Mouse (Mus musculus): ENCODE measurements around the gene Hivep1. TPM values are rescaled to one million over a fixed set of nuclear protein-coding genes. Genes with fewer than 3 reads are reported as not detected.

Gene Hivep1
- polyA plus RNA-seq, 1 experiment from 2014 or later = 7.7 TPM

DNA sequence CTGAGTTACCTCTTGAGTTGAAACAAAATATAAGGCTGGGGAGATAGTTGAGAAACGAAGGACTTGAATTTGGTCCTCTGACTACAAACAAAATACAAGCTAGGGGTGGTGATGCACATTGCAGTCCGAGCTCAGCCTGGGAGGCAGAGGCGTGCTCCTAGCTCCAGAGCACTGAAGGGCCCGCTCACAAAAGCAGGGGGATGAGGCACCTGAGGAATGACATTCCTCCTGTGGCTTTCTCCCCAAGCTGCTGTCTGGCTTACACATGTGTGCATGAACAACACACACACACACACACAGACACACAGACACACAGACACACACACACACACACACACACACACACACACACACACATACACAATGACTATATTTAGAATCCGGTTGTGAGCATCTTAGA lies 60.9 kb downstream of the Hivep1 start:
- Histone ChIP-seq H3K36me3 (ENCODE audit: insufficient read depth, low read length) (no peaks in the 10 kb centered on the region), H3K27me3 (replicated peaks; ENCODE audit: insufficient read depth, low read length) (no peaks in the 10 kb centered on the region), H3K4me2 (replicated peaks; ENCODE audit: low read depth, low read length) (no peak overlapping the region), H3K27ac (ENCODE audit: low read length) (no peak overlapping the region), H3K4me1 (ENCODE audit: insufficient read depth, low read depth, low read length) (peaks cover 7% of the 10 kb centered on the region; the same call in 1 of the 2 replicates), H3K9ac (replicated peaks; ENCODE audit: low read depth) (no peak overlapping the region), H3K4me3 (ENCODE audit: low read depth, low read length) (no peak overlapping the region), H3K9me3 (ENCODE audit: low read length) (no peaks in the 10 kb centered on the region)
- DNase-seq (ENCODE audit: low spot score) (no peak), ATAC-seq (no peak)
- WGBS = 77% methylated on average over 5 of the region's 5 CpGs
- TF ChIP-seq EP300 (IDR thresholded peaks at IDR 0.05) (no peak), CTCF (IDR thresholded peaks at IDR 0.05) (no peak)

DNA sequence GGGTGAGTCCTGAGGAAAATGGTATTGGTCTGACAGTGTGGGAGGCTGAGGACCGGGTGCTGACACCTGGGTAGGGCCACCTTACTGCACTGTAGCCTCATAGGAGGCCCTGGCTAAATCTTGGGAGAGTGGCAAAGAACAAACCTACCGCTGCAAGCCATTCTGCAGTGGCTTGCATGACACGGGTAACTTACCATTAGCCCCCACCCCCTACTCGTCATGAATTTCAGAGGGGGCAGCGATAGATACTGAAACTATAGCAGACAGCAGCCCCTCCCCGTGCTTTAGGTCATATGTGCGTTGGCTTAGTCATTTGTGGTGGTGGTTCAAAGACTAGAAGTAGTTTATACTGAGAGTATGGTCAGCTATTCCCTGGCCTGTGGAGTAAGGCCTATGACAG lies 61.8 kb downstream of the Hivep1 start:
- no peak for TF ChIP-seq EP300 (IDR thresholded peaks at IDR 0.05)
- no peak for TF ChIP-seq CTCF (IDR thresholded peaks at IDR 0.05)
- Histone ChIP-seq H3K4me1 (ENCODE audit: insufficient read depth, low read depth, low read length) (peaks cover 7% of the 10 kb centered on the region; the same call in 1 of the 2 replicates), H3K9ac (replicated peaks; ENCODE audit: low read depth) (no peak overlapping the region), H3K9me3 (ENCODE audit: low read length) (no peaks in the 10 kb centered on the region), H3K36me3 (ENCODE audit: insufficient read depth, low read length) (no peaks in the 10 kb centered on the region), H3K27me3 (replicated peaks; ENCODE audit: insufficient read depth, low read length) (no peaks in the 10 kb centered on the region), H3K4me3 (ENCODE audit: low read depth, low read length) (no peak overlapping the region), H3K27ac (ENCODE audit: low read length) (no peak overlapping the region), H3K4me2 (replicated peaks; ENCODE audit: low read depth, low read length) (no peak overlapping the region)
- ATAC-seq (no peak), DNase-seq (ENCODE audit: low spot score) (no peak)
- WGBS = 90% methylated on average over 7 of the region's 7 CpGs

- Histone ChIP-seq H3K9ac (replicated peaks; ENCODE audit: low read depth) (no peak overlapping the region), H3K27ac (ENCODE audit: low read length) (no peak overlapping the region), H3K4me3 (ENCODE audit: low read depth, low read length) (no peak overlapping the region), H3K27me3 (replicated peaks; ENCODE audit: insufficient read depth, low read length) (no peaks in the 10 kb centered on the region), H3K9me3 (ENCODE audit: low read length) (no peaks in the 10 kb centered on the region), H3K36me3 (ENCODE audit: insufficient read depth, low read length) (no peaks in the 10 kb centered on the region), H3K4me1 (ENCODE audit: insufficient read depth, low read depth, low read length) (peaks cover 4% of the 10 kb centered on the region; the same call in 1 of the 2 replicates), H3K4me2 (replicated peaks; ENCODE audit: low read depth, low read length) (no peak overlapping the region)
- WGBS = 78% methylated on average over 6 of the region's 6 CpGs
- TF ChIP-seq CTCF (IDR thresholded peaks at IDR 0.05) (no peak), EP300 (IDR thresholded peaks at IDR 0.05) (no peak)
- DNase-seq (ENCODE audit: low spot score) (no peak), ATAC-seq (no peak)
These were observed 64.5 kb downstream of the Hivep1 start for GRCm38 (mm10) chr13:42116301-42116700.

GRCm38 (mm10) chr13:42119062-42119461 lies 67.2 kb downstream of the Hivep1 start:
- H3K27me3 ChIP-seq (replicated peaks; ENCODE audit: insufficient read depth, low read length) = no peaks in the 10 kb centered on the region
- H3K4me1 ChIP-seq (ENCODE audit: insufficient read depth, low read depth, low read length) = peaks cover 4% of the 10 kb centered on the region; the same call in 1 of the 2 replicates
- no peak for TF ChIP-seq CTCF (IDR thresholded peaks at IDR 0.05)
- TF ChIP-seq EP300 (IDR thresholded peaks at IDR 0.05) = no peak
- H3K4me3 ChIP-seq (ENCODE audit: low read depth, low read length) = no peak overlapping the region
- WGBS = 87% methylated on average over 2 of the region's 2 CpGs
- no peak for DNase-seq (ENCODE audit: low spot score)
- H3K4me2 ChIP-seq (replicated peaks; ENCODE audit: low read depth, low read length) = no peak overlapping the region
- no peak for ATAC-seq
- H3K36me3 ChIP-seq (ENCODE audit: insufficient read depth, low read length) = no peaks in the 10 kb centered on the region
- H3K9me3 ChIP-seq (ENCODE audit: low read length) = no peaks in the 10 kb centered on the region
- no peak overlapping the region for H3K27ac ChIP-seq (ENCODE audit: low read length)
- no peak overlapping the region for H3K9ac ChIP-seq (replicated peaks; ENCODE audit: low read depth)

GRCm38 (mm10) chr13:42121106-42121776 lies 69.4 kb downstream of the Hivep1 start:
- 76% methylated on average over 5 of the region's 5 CpGs for WGBS
- no peak overlapping the region for H3K4me2 ChIP-seq (replicated peaks; ENCODE audit: low read depth, low read length)
- DNase-seq (ENCODE audit: low spot score) (no peak), ATAC-seq (no peak)
- no peak for TF ChIP-seq EP300 (IDR thresholded peaks at IDR 0.05)
- no peak for TF ChIP-seq CTCF (IDR thresholded peaks at IDR 0.05)
- H3K9ac ChIP-seq (replicated peaks; ENCODE audit: low read depth) = no peak overlapping the region
- H3K4me3 ChIP-seq (ENCODE audit: low read depth, low read length) = no peak overlapping the region
- no peaks in the 10 kb centered on the region for H3K9me3 ChIP-seq (ENCODE audit: low read length)
- H3K27me3 ChIP-seq (replicated peaks; ENCODE audit: insufficient read depth, low read length) = no peaks in the 10 kb centered on the region
- H3K36me3 ChIP-seq (ENCODE audit: insufficient read depth, low read length) = no peaks in the 10 kb centered on the region
- peaks cover 4% of the 10 kb centered on the region; the same call in 1 of the 2 replicates for H3K4me1 ChIP-seq (ENCODE audit: insufficient read depth, low read depth, low read length)
- no peak overlapping the region for H3K27ac ChIP-seq (ENCODE audit: low read length)

GRCm38 (mm10) chr13:42121777-42122682 lies 70.2 kb downstream of the Hivep1 start:
- Histone ChIP-seq H3K27ac (ENCODE audit: low read length) (no peak overlapping the region), H3K9me3 (ENCODE audit: low read length) (no peaks in the 10 kb centered on the region), H3K4me3 (ENCODE audit: low read depth, low read length) (no peak overlapping the region), H3K36me3 (ENCODE audit: insufficient read depth, low read length) (no peaks in the 10 kb centered on the region), H3K9ac (replicated peaks; ENCODE audit: low read depth) (no peak overlapping the region), H3K27me3 (replicated peaks; ENCODE audit: insufficient read depth, low read length) (no peaks in the 10 kb centered on the region), H3K4me1 (ENCODE audit: insufficient read depth, low read depth, low read length) (peaks cover 4% of the 10 kb centered on the region; the same call in 1 of the 2 replicates), H3K4me2 (replicated peaks; ENCODE audit: low read depth, low read length) (no peak overlapping the region)
- TF ChIP-seq CTCF (IDR thresholded peaks at IDR 0.05) (no peak), EP300 (IDR thresholded peaks at IDR 0.05) (no peak)
- ATAC-seq (no peak), DNase-seq (ENCODE audit: low spot score) (no peak)
- WGBS = 80% methylated on average over 5 of the region's 5 CpGs

Data from lung, postnatal 0 days (tissue).